Mouse (Mus musculus) lung, postnatal 36 days (tissue): Measurements from ENCODE around the gene St6galnac3.

Experiments used
- DNase-seq: peaks from one replicate; pipeline ENCODE4 v3.0.0; 2022; ENCODE audit warnings: mixed read lengths

The St6galnac3 gene

DNA sequence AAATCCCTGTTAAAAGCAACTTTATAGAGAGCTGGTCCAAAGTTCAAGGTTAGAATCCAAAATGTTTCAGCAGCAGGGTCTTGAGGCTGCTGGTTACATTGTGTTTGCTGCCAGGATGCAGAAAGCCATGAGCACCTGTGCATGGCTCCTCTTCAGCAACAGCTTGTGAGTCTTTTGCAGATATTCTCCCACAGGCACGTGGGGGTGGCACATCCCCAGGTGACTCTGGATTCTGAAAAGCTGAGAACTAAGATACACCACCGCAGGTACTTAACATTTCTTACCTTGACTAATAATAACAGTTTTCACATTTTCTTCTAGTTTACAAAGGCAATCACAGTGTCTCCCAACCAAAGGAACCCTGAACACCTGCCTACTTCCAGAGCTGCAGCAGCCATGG is 387.8 kb downstream of the St6galnac3 start:
- no peak for DNase-seq

- no peak for DNase-seq
Measured at GRCm38 (mm10) chr3:153334152-153334825, 390.7 kb downstream of the St6galnac3 start.

GRCm38 (mm10) chr3:153324307-153324706 is 400.7 kb downstream of the St6galnac3 start:
- DNase-seq = no peak

DNA sequence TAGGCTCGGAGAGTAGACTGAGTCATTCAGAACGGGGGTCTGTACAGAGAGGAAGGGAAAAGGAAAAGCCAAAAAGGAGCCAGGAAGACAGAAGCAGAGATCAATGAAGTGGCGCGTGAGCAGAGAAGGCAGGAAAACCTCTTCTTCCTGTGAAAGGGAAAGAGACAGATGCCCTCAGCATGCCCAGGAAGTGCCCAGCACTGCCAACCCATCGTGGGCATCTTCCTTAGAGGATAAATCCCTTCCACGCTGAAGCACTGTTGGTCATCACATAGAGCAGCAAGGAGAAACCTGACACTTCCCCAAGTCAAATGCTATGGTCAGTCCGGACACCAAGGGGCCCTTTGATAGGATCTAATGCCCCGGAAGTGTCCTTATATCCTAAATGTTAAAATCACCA is 401.5 kb downstream of the St6galnac3 start:
- no peak for DNase-seq

- no peak for DNase-seq
Measured at GRCm38 (mm10) chr3:153313583-153313982, 411.4 kb downstream of the St6galnac3 start.

DNA sequence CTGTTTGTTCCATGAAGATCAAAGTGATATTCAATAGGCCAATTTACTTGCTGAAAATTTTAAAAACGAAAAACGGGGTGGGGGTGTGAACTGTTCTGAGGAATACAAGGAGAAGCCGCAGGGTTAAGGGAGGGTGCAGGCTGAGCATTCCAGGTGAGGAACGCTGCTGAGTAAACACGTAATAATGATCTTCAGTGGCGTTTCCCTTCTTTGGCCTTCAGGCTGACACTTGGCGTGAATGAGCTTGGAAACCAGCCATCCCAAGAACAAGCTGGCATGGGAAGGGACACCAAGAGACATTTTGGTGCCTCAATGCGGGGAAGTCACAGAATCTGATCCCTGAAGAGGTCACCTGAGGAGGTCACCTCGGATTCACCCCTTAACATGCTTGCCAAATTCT is 411.8 kb downstream of the St6galnac3 start:
- DNase-seq = no peak

- DNase-seq = no peak
Measured at GRCm38 (mm10) chr3:153312006-153312405, 413.0 kb downstream of the St6galnac3 start.

GRCm38 (mm10) chr3:153308379-153308778 is 416.6 kb downstream of the St6galnac3 start:
- DNase-seq = no peak

GRCm38 (mm10) chr3:153305153-153305552 is 419.8 kb downstream of the St6galnac3 start:
- no peak for DNase-seq

GRCm38 (mm10) chr3:153302376-153302775 is 422.6 kb downstream of the St6galnac3 start:
- no peak for DNase-seq

DNA sequence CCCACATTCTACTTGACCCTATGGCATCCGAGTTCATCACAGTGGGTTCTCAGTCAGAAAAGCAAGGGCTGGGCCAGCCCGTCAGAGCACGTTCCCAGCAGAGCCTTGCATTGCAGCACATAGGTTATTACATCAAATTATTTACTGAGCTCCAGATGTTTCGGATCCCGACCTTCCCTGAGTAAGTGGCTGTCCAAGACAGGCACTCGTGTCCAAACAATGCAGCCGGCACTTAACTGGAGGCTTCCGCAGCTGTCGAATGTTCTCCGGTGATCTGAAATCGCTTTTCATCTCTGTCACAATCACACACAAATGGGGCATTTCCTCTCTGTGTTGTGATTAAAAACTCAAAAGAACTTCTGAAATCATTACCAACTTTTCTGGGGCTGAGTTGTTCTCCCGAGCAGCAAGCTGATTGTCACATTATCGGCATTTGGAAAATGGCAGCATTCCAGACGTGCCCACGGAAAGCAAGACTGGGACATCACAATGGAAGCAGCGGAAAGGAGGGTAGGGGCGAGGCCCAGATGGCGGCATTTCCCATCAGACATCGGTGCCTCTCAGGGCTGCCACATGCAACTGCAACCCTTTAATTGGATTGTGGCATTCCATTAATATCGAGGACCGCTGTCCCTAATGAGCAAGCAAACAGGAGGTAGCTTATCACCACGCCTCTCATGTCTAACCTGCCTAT is 428.5 kb downstream of the St6galnac3 start:
- peak; percentile 37 for DNase-seq

- peak; percentile 36 for DNase-seq
Measured at GRCm38 (mm10) chr3:153292853-153293252, 432.1 kb downstream of the St6galnac3 start.

- no peak for DNase-seq
Measured at GRCm38 (mm10) chr3:153292363-153292762, 432.6 kb downstream of the St6galnac3 start.

DNA sequence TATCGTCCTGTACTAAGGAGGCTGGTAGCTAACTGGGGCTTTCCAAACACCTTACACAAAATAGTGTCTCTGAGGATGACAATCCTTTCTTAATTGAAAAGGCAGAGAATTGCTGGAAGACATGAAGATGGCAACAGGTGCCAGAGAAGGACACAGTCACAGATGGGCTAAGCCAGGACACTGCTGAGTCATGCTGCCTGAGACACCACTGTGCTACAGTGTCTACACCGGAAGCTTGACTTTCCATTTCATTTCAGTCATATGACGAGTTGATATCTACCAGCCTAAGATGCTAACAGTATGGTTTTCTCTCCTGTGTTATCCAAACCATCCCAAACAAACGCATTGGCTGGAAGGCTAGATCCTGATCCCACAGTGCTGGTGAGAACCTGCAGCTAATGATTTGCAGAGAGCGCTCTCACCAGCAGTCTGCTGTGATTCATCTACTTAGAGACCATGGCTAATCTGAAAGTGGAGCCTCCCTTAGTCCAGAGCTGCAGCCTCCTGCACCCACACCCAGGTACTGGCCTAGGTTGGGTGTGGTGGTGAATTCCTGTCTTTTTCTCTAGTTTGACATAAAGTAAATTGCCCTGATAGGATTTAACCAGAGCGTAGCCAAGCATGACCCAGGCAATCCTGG is 433.4 kb downstream of the St6galnac3 start:
- no peak for DNase-seq

DNA sequence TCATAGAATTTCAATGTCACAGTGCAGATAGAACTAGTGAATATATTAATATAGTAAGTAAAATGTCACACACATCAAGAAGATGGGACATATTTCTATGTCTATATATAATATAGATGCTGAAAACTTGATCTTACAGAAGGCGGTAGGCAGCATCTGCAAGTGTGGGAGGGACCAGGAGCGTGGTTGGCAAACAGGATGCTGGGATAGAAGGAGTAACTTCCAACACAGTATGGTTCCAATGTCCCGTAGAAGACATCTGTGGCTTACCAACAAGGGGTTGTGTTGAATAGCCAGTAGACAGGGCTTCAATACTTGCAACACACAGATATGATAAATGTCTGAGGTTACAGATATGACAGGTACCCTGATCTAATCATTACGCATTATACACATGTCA is 435.0 kb downstream of the St6galnac3 start:
- no peak for DNase-seq

- DNase-seq = no peak
Measured at GRCm38 (mm10) chr3:153287564-153287963, 437.4 kb downstream of the St6galnac3 start.

GRCm38 (mm10) chr3:153287081-153287480 is 437.9 kb downstream of the St6galnac3 start:
- DNase-seq = no peak

GRCm38 (mm10) chr3:153282123-153282765 is 442.7 kb downstream of the St6galnac3 start:
- peak; percentile 15 for DNase-seq

DNA sequence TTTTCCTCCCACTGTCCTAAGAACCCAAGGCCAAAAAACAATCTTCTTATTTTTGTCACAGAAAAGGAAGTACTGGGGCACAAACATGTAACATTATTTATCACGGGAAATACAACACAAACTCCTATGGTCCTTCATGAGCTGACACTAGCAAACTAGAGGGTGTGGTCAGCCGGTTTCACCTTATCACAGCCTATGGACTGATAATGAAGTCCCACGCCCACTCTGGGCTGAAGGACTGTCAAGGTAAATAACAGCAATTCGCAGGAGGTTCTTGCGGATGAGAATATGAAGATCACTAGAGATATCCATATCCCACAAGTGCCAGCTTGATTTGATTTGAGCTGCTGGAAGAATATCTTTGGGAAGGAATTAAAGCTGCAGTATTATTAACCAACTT is 446.7 kb downstream of the St6galnac3 start:
- no peak for DNase-seq

DNA sequence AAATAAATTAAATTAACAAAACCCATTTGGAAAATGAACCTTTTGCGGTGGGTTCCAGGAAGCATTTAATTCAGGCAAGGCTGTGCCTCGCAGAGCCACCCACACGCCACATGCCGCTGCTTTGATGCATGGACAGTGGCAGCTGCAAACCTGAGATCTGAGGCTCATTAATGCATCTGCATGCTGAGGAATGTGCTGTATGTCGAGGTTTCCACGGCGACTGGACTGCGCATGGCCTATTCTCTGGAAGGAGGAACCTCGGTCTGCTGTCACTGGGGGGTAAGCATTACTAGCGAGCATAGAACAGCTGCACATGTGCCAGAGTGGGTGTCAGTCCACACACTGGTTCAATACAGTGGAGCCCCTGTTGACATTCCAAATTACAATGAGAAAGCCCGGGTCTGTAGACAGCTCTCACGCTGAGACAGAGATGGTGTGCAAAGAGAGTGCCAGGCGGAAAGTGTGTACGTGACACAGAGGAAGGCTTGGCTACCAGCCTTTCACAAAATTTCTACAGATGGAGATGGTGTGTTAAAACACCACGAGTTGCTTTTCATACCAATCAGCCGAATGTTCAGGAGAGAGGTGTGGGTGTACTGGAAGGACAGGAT is 447.5 kb downstream of the St6galnac3 start:
- DNase-seq = no peak

DNA sequence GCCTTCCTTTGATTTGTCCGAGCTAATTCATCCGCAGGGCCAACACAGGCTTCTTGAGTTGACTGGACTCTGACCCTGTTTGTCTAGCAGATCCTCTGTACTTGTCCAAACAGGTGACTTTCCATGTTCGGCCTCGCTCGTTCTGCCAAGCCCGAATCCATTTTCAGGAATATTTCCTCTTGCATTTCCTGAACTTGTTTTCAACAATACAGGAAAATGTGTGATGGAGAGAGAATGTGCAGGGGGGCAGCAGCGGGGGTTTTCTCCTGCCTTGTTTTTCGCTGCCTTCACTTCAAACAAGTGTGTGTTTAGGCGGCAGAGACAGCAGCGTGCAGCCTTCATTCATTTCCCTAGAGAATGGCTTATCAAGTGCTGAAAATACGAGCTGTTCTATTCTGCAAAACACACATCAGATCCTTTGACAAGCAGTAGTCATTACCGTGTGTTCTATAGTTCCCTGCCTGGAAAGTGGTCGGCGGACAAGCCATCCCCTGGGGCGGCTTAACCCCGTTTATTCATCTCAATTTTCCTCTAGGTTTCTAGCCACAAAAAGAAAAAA is 448.1 kb downstream of the St6galnac3 start:
- no peak for DNase-seq

GRCm38 (mm10) chr3:153276101-153276829 is 448.7 kb downstream of the St6galnac3 start:
- DNase-seq = no peak
